Mouse (Mus musculus): ENCODE measurements at regions not wholly inside any gene's neighbourhood (a gene's known extent, or its start where the extent isn't known, plus 50 kb on each side); places are given as distances from the start of the nearest gene placed in this dataset.
"Not testable (repeated sequence)": the region's sequence is repeated elsewhere in the genome, so short reads cannot be mapped to it uniquely, and the experiment has no call there.

DNA sequence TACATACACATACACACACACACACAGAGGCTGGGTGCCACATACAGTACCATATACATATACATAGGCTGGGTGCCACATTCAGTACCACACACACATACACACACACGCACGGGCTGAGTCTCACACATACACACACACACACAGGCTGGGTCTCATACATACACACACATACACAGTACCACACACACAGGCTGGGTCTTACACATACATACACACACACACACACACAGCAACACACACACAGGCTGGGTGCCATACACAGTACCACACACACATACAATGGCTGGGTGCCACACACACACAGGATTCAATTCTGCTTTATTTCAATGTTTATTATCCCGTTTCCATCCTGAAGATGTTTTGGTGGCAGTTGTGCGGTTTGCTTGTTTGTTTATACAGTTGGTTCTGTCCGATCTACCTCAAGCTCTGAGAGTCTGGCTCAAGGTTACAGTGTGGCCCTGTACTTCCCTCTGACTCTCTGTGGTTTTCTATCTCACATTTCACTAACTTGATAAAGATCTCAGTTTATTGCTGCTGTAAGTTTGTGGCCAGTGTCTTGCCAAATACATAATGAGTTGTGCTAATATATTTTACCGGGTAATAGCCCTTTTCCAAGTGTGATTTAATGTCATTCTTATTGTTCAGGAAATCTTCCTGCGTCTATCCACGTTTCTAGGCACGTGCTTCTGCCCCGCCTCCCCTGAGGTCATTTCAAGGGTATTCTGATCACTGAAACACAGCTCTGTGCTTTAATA is 164.7 kb upstream of the Zfp637 start:
- DNase-seq (ENCODE audit: low spot score in 2 of 2), result no peak

DNA sequence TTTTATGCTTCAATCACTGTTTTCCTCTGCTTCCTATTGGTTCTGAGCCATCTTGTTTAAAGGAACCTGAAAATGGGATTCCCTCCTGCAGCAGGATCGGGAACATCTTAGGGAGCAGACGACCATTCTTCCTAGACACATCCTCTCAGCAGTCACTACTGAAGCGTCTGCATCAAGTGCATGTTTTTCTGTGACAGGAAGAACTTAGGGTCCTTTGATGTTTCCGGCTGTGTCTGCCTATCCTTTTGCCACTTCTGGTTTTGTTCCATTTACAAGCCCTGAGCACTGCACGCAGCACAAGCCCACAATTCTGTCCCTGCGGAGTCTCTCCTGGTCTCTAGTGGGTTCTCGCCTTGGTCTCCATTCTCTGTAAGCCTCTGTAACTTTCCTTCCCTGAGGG is 163.9 kb upstream of the Zfp637 start:
- no peak for DNase-seq (ENCODE audit: low spot score in 2 of 2)

DNA sequence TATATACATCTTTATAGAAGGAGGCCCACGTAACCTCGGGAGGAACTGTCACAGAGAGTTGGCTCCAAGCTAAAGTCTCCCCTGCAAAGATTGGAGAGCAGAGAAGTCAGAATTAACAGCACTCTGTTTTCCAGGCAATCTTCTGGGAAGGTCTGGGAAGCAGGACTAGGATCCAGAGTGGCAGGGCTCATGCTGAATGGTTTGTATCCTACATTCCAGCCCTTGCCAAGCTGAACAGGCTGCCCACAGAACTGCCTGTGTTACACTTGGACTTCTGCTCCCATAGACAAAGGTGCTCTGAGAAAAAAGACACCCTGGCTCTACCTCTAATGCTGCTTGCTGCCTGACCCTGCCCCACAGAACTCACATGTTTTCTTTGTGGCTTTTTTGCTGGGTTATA is 163.2 kb upstream of the Zfp637 start:
- no peak for DNase-seq (ENCODE audit: low spot score in 2 of 2)

DNA sequence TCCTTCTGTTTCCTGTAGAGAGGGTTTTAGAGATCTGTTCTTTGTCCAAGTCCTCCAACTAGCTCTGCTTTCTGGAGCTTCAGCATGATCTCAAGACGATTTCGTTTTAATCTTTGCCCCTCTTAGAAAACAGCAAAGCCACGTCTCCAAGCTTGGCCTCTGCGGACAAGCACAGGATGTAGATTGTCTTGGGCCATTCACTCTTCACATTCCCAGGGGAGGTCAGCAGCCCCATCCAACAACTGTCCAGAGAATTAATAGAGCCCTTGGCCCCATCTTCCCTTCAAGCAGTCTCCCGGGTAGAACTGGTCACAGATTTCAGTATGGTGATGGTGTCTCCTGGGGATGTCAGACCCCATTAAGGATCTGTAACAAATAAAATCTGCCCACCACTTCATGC is 162.7 kb upstream of the Zfp637 start:
- no peak for DNase-seq (ENCODE audit: low spot score in 2 of 2)

DNA sequence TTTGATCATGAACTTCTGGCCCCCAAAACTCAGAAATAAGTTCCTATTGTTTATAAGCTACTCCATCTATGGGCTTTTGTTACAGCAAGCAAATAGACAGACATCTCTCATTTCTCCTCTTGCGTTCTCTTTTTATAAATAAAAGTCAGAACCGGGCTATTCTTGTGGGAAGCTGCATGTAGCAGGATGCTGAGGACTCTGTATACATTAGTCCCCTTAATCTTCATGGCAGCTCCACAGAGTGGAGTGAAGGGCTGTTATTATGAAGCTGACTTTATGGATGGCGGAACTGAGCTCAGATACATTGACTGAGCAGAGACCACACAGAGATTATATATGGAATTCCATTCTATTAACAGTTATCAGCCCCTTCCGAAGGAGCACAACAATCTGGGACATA is 162.1 kb upstream of the Zfp637 start:
- DNase-seq (ENCODE audit: low spot score in 2 of 2), result no peak

DNA sequence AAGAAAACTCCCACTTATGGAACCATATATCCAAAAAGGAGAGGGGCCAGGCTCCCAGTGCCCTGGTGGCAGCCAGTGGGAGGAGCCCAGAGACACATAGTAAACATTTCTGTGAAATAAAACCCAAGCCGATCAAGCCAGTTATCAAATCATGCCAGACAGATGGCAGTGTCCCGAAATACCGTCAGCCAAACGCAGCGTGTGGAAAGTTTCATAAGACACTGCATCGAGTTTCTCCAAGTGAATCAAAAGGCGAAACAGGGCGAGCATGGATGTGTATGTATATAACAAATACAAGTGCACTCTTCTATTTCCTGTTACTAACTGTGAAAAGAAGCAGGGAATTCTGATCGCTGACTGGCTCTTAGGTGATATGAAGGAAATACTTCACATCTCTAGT is 154.8 kb upstream of the Zfp637 start:
- no peak for DNase-seq (ENCODE audit: low spot score in 2 of 2)

DNA sequence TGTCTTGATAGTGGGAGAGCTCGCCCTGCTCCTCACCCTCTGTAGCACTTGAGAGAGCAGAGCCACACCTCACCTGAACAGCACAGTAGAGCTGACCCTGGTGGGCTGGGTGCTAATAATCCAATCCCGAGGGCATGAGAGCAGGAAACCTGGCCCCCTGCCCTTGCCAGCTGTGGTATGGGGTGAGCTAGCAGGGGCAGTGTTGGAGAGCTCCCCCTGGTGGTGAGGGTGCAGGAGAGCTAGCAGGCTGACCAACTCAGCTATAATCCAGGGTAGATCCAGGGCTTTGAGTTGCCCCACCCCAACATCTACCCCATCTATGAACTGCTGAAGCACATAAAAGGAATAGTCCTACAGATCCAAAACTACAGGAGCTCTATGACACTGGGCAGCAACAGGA is 153.9 kb upstream of the Zfp637 start:
- DNase-seq (ENCODE audit: low spot score in 2 of 2), result no peak

DNA sequence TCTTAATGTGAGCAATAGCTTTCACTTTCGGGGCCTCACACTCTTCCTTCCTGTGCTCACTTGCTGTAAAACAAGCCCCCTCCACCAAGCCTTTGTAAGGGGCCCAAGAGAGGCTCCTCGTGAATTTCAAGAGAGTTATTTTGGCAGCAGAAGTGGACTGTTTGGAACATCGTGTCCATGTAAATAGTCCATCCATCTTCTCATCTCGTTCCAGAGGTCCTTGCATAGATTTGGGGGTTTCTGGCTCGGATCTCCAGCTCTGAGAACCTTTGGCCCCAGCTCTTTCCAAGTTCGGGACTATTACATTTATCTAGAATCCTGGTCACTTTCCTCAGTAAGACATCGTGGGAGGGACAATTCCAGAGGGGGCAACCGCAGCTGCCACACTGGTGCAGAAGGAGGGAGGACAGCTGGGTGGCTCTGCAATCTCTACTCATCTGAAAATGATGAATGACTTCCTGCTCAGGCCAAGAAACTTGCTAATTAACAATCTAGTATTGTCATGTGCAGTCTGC is 152.3 kb upstream of the Zfp637 start:
- no peak for DNase-seq (ENCODE audit: low spot score in 2 of 2)

DNA sequence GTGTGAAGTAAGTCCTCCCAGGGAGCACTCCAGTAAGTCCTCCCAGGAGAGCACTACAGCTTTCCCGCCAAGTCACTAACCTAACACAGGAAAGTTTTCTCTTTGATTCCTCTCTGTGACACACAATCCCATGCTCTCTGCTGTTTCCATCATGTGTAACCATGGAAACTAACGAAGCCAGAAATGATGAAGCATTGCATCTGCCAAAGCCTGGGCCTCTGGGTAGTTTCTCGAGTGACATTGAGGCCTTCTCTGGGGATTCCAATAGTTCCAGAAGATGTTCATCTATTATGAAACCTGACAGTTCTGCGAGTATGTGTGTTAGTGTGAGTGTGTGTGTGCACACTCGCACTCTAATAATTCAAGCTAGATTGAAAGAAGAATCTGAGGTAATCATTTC is 140.7 kb upstream of the Zfp637 start:
- no peak for DNase-seq (ENCODE audit: low spot score in 2 of 2)

DNA sequence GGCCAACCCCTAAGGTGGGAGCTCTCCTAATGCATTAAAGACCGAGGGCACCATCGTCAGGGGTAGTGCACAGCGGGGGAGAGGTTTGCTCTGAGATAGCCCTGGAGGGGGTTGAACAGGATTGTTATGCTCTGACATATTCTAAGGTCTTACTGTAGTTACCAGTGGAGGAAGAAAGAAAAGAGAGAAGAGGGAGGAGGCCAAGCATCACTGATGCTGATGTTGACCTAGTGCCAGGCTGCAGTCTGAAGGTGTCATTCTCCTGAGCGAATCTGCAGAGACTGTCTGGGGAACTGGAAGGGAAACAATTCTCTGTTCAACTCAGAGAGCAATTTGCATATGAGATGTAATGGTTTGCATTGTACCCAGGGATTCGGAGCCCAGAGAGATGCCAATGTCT is 139.4 kb upstream of the Zfp637 start:
- DNase-seq (ENCODE audit: low spot score in 2 of 2), result no peak

DNA sequence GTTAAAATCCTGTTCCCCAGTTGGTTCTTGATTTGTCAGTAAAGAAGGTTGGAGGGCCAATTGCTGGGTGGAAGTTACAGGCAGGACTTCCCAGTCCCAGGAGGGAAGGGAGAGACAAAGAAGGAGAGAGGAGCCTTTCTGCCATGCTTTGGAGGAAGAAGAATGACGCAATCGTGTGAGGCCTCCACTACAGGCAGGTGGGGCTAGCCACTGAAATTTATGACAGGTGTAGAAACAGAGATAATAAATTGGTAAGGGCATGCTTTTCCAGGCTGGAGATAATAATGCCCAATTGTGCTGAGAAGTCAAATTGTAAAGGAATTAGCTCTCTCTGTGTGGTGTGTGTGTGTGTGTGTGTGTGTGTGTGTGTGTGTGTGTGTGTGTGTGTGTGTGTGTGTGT is 135.0 kb upstream of the Zfp637 start:
- no peak for DNase-seq (ENCODE audit: low spot score in 2 of 2)

DNA sequence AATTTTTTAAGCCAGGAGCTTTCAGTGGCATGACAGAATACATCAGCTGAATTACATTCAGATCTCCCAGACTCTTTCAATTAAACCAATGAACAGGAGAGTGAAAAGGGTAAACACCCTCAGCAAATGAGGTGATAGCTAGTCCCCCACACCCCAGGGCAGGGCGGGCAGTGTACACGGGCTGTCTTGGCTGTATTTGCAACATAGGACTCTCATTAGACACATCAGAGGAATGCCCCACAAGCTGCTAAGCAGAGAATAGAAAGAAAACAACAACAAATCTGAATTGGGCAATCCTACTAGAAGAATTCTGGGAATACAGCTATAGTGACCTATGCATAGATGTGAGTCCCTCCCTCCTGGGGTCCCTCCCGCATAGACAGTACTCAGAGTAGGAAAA is 131.8 kb upstream of the Zfp637 start:
- no peak for DNase-seq (ENCODE audit: low spot score in 2 of 2)

DNA sequence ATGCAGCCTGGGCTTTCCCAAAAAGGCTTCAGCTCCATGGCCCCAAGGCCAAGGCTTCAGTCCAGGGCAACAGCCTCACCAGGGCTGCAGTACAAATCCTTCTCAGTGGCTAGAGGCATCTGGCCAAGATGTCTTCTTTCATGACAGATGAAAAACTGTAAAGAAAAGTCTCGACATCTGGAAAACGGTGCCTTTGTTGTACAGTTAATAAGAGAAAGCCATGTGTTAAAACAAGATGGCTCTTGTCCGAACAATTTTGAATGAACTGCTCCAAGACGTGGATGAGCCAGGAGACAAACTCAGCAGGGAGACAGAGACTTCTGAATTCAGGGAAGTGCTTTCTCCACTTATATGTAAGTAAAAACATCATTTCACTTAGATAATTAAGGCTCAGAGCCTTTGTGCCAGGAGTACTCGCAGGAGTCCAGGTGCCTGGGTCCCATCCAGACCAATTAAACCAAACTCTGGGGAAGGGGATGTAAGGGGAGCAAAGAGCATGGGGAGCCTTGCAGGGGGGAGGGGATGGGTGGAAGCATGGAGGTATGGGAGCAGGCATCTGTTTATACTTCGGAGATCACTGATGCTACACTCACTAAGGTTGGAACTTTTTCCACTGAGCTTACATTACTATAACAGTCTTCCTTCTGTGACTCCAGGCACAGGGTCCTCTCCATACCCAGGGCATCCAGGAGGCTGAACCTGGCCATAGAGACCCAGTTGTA is 125.8 kb upstream of the Zfp637 start:
- DNase-seq (ENCODE audit: low spot score in 2 of 2), result no peak

DNA sequence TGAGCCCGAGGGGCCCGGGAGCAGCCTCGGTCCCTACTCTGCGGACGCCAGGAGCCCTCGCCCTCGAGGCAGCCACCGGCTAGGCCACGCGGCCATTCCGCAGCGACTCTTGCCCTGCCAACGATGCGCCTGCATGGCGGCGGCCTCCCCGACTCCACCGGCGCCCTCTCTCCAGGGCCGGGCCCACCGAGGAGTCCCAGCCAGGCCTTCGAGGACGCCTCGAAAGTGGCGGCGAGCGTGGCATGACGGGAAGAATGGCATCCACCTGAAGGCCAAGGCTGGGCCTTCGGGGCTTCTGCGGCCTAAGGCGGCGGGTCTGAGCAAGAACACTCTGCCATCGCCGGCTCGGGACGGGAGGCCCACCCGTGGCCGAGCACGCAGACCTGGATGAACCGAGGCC is 124.6 kb upstream of the Zfp637 start:
- not testable (repeated sequence) for DNase-seq (ENCODE audit: low spot score in 2 of 2)

DNA sequence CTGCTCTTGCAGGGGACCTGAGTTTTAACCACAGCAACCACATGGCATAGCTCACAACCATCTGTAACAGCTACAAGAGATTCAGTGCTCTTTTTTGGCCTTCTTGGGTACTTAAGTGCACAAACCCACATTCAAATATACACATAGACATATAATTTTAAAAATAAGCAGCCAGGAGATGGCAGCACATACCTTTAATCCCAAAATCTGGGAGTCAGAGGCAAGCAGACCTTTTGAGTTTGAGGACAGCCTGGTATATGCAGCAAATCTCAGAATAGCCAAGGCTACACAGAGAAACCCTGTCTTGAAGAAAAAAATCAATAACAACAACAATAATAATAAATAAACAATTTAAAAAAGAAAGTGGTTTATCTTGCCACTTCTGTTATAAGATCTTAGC is 88.6 kb upstream of the Zfp637 start:
- not testable (repeated sequence) for DNase-seq (ENCODE audit: low spot score in 2 of 2)

DNA sequence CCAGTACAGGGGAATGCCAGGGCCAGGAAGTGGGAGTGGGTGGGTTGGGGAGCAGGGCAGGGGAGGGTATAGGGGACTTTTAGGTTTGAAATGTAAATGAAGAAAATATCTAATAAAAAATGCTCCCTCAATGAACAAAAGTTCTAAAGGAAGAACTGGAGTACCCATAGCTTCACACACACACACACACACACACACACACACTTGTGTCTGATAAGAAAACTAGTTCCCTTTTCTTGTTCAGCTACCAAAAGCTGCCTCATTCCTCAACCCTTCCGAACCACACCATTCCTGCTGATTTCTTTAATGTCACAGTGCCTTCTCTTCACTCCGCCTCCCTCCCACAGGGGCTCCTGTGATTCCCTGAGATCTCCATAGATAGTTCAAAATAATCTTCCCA is 85.3 kb upstream of the Zfp637 start:
- not testable (repeated sequence) for DNase-seq (ENCODE audit: low spot score in 2 of 2)

DNA sequence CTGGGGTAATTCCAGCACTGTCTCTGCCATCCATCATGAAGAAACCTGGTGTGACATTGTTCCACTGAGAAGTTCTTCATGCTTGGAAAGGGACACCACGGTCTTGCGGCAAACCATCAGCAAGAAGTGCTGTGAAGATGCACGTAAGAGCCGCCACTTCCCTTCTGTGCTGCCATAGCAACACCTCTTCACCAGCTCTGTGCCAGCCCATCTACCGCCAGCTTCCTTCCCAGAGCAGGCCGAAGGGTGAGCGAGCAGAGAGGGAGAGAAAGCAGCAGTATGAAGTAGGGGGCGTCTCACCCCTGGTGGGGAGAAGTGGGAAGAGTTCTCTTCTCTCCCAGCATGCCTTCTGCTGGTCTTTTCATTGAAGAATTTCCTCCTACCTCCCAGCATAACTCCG is 84.8 kb upstream of the Zfp637 start:
- DNase-seq (ENCODE audit: low spot score in 2 of 2), result peak in 1 of 2 experiments; percentile 13

DNA sequence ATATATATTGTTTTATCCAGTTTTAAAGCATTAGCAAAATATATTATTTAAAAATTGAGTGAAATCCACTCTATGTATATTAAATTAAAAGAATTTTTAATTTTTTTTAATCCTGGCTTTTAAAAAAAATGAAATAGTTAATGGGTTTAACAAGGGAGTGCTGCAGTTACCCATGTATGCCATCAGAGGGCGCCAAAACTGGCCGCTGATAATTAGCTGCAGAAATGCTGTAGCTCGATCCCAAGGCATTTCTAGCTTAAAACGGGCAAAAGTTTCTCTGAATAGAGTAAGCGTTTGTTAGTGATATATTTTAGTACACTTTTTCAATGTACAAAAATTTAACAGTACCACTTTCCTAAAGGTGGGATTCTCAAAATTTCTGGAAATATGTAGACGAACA is 82.5 kb upstream of the Zfp637 start:
- peak in 1 of 2 experiments; percentile 26 for DNase-seq (ENCODE audit: low spot score in 2 of 2)

DNA sequence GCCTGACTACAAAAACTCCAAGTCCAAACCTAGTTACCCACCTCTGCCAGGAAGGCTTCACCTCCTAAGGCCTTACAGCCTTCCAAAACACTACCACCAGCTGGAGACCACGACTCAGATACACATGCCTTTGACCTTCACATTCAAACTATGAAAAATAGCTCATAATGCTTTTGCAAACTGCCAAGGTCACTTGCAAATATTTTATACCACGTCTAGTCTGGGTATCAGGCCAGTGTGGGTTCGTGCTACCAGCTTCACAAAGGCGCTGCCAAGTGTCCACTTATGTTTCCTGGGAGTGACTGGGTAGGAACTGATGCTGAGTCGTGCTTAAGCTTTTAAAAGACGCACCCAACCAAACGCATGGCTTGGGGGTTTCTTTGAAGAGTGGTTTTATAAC is 69.5 kb upstream of the Zfp637 start:
- DNase-seq (ENCODE audit: low spot score in 2 of 2), result no peak

DNA sequence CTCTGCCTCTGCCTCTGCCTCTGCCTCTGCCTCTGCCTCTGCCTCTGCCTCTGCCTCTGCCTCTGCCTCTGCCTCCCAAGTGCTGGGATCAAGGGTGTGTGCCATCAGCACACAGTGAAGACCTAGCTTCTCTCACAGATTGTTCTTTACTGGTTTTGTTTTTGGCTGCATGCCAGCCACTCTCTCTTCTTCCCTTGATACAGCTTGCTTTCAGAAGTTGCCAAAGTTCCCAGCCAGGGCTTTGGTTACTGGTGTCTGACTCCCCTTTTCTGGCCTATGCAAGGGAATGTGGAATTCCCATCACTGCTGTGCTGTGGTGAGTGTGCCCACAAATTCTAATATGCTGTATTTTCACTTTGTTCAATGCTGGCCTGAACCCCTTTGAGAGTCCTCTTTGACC is 68.6 kb upstream of the Zfp637 start:
- no peak for DNase-seq (ENCODE audit: low spot score in 2 of 2)

DNA sequence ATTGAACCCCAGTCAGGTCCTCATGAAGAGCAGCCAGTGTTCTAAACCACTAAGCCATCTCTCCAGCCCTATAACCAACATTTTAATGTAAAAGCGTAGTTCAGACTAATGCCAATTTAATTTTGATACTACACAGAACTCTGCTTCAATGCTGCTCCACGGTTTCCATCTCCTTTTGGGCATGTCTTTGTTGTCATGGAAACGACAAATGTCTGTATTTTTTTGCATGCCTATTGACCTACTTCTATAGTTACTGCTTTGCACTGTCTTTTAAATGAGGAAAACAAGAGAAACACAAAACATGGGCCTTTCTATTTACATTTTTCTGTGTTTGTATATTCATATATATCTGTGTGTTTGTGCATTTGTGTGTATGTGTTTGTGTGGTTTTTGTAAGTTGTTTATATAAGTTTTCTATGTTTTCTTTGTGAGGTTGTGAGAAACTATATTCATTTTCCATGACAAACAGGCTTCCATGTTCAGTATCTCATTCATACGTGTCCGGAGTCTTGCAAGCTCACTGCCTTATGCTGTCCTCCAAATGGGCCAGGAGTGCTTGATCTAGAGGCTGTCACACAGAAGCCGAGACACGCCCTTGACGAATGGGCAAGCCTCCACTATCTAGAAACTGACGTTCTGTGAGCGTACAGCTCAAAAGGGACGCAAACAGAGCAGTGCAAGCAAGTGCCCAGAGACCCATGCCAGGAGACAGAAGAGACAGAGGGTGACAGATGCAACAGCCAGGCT is 65.5 kb upstream of the Zfp637 start:
- DNase-seq (ENCODE audit: low spot score in 2 of 2), result peak in 1 of 2 experiments; percentile 14

DNA sequence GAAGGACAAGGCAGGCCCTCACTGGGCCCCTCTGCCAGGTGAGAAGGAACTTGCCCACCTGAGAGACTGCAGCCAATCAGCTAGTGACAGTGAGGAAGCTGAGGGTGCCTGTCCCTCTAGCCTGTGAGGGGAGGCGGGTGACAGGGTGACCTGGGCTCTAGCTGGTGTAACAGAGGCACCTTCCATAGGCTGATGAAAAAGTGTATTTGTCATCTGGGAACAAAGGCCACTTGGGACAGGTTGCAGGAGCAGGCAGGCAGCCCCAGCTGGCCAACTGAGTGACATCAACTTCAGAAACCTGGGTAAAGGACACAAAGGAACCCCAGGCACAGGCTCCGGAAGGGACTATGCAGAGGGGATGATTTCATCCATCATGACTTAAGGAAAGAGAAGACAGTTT is 63.0 kb upstream of the Zfp637 start:
- no peak for DNase-seq (ENCODE audit: low spot score in 2 of 2)

DNA sequence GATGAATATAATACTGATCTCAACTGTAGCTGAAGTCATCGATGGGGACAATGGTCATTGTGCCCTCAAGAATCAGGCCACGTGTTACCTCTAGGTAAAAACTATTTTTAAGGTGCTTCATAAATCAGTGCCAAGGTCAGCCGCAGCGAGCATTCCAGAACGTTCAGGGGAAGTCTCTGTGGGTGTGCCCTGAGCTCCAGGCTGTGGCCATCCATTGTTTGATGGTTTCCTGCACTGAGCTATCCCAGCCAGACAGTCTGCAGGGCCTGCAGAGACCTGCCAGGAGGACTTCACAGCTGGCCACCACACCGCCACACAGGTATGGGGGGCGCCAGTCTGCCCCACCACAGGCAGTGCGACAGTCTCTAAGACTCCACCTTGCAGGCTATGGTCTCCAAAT is 62.5 kb upstream of the Zfp637 start:
- DNase-seq (ENCODE audit: low spot score in 2 of 2), result no peak

Data from left cerebral cortex, adult 9 months (tissue).